Mouse (Mus musculus): ENCODE data around the gene Dmrtb1. TPM values are rescaled to one million over a fixed set of nuclear protein-coding genes. Genes with fewer than 3 reads are reported as not detected.

Dmrtb1 gene
- total and polyA plus RNA-seq, 2 experiments from 2014 or later, result 27.1 to 37.2 TPM

GRCm38 (mm10) chr4:107725432-107725831 is 41.4 kb upstream of the Dmrtb1 start:
- no peak for TF ChIP-seq CTCF (IDR thresholded peaks at IDR 0.05)
- WGBS, result 67% methylated on average over 9 of the region's 9 CpGs
- Histone ChIP-seq H3K4me2 (ENCODE audit: low read depth, low read length, poor library complexity, severe bottlenecking) (no peak overlapping the region), H3K4me3 (ENCODE audit: low read depth, low read length) (no peak overlapping the region), H3K4me1 (ENCODE audit: insufficient read depth, low read length) (no peaks in the 10 kb centered on the region), H3K9me3 (ENCODE audit: low read length) (no peaks in the 10 kb centered on the region), H3K27me3 (ENCODE audit: insufficient read depth, low read length) (no peaks in the 10 kb centered on the region), H3K9ac (replicated peaks; ENCODE audit: low read length, poor library complexity, severe bottlenecking) (no peak overlapping the region), H3K27ac (ENCODE audit: low read depth, low read length) (no peak overlapping the region), H3K36me3 (ENCODE audit: insufficient read depth, low read length) (no peaks in the 10 kb centered on the region)
- ATAC-seq (ENCODE audit: low FRiP score), result no peak
- no peak for DNase-seq (ENCODE audit: low spot score)

- no peaks in the 10 kb centered on the region; the same call in 1 of the 2 replicates for H3K27me3 ChIP-seq (ENCODE audit: insufficient read depth, low read length)
- DNase-seq (ENCODE audit: low spot score), result no peak
- H3K27ac ChIP-seq (ENCODE audit: low read depth, low read length), result no peak overlapping the region
- ATAC-seq (ENCODE audit: low FRiP score), result no peak
- no peaks in the 10 kb centered on the region for H3K36me3 ChIP-seq (ENCODE audit: insufficient read depth, low read length)
- no peaks in the 10 kb centered on the region for H3K4me1 ChIP-seq (ENCODE audit: insufficient read depth, low read length)
- H3K9ac ChIP-seq (replicated peaks; ENCODE audit: low read length, poor library complexity, severe bottlenecking), result no peak overlapping the region
- H3K4me2 ChIP-seq (ENCODE audit: low read depth, low read length, poor library complexity, severe bottlenecking), result no peak overlapping the region
- no peak for TF ChIP-seq CTCF (IDR thresholded peaks at IDR 0.05)
- H3K4me3 ChIP-seq (ENCODE audit: low read depth, low read length), result no peak overlapping the region
- H3K9me3 ChIP-seq (ENCODE audit: low read length), result no peaks in the 10 kb centered on the region
- WGBS, result 79% methylated on average over 11 of the region's 11 CpGs
Observed at GRCm38 (mm10) chr4:107720043-107720830, 36.2 kb upstream of the Dmrtb1 start.

DNA sequence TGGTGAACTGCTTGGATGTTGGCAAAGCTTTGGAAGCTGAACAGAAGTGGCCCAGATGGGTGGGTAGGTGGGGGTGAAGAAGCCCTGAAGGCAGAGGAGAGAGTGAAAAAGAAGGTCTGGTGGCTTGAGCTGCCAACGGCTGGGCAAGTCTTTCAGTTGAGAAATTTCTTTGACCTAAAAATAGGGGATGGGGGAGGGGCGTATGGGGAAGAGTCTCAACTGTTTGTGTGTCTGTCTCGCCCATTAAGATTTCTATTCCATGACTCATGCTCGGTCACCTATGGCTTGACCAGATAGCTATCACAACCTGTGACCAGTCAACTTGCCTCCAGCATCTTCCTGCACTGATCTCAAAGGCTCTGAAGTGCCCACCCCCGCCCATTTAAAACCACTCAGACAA is 35.1 kb upstream of the Dmrtb1 start:
- no peak overlapping the region for H3K4me2 ChIP-seq (ENCODE audit: low read depth, low read length, poor library complexity, severe bottlenecking)
- no peak overlapping the region for H3K4me3 ChIP-seq (ENCODE audit: low read depth, low read length)
- H3K36me3 ChIP-seq (ENCODE audit: insufficient read depth, low read length), result no peaks in the 10 kb centered on the region
- ATAC-seq (ENCODE audit: low FRiP score) (no peak), DNase-seq (ENCODE audit: low spot score) (no peak)
- no peak overlapping the region for H3K9ac ChIP-seq (replicated peaks; ENCODE audit: low read length, poor library complexity, severe bottlenecking)
- TF ChIP-seq CTCF (IDR thresholded peaks at IDR 0.05), result no peak
- no peaks in the 10 kb centered on the region for H3K4me1 ChIP-seq (ENCODE audit: insufficient read depth, low read length)
- no peaks in the 10 kb centered on the region; the same call in 1 of the 2 replicates for H3K27me3 ChIP-seq (ENCODE audit: insufficient read depth, low read length)
- no peak overlapping the region for H3K27ac ChIP-seq (ENCODE audit: low read depth, low read length)
- no peaks in the 10 kb centered on the region for H3K9me3 ChIP-seq (ENCODE audit: low read length)
- WGBS, result 78% methylated on average over 5 of the region's 5 CpGs

- Histone ChIP-seq H3K9ac (replicated peaks; ENCODE audit: low read length, poor library complexity, severe bottlenecking) (no peak overlapping the region), H3K4me2 (ENCODE audit: low read depth, low read length, poor library complexity, severe bottlenecking) (no peak overlapping the region), H3K27ac (ENCODE audit: low read depth, low read length) (no peak overlapping the region), H3K36me3 (ENCODE audit: insufficient read depth, low read length) (no peaks in the 10 kb centered on the region), H3K9me3 (ENCODE audit: low read length) (no peaks in the 10 kb centered on the region), H3K4me1 (ENCODE audit: insufficient read depth, low read length) (no peaks in the 10 kb centered on the region), H3K27me3 (ENCODE audit: insufficient read depth, low read length) (no peaks in the 10 kb centered on the region; the same call in 1 of the 2 replicates), H3K4me3 (ENCODE audit: low read depth, low read length) (no peak overlapping the region)
- no peak for DNase-seq (ENCODE audit: low spot score)
- ATAC-seq (ENCODE audit: low FRiP score), result no peak
- WGBS, result 38% methylated on average over 8 of the region's 8 CpGs
- TF ChIP-seq CTCF (IDR thresholded peaks at IDR 0.05), result no peak
Observed at GRCm38 (mm10) chr4:107718720-107719119, 34.7 kb upstream of the Dmrtb1 start.

GRCm38 (mm10) chr4:107717718-107718313 is 33.8 kb upstream of the Dmrtb1 start:
- peak; percentile 33; the same call in 1 of the 2 replicates for TF ChIP-seq CTCF (IDR thresholded peaks at IDR 0.05)
- no peak overlapping the region for H3K4me2 ChIP-seq (ENCODE audit: low read depth, low read length, poor library complexity, severe bottlenecking)
- no peaks in the 10 kb centered on the region for H3K4me1 ChIP-seq (ENCODE audit: insufficient read depth, low read length)
- WGBS, result 43% methylated on average over 8 of the region's 8 CpGs
- no peaks in the 10 kb centered on the region for H3K36me3 ChIP-seq (ENCODE audit: insufficient read depth, low read length)
- H3K27ac ChIP-seq (ENCODE audit: low read depth, low read length), result no peak overlapping the region; the same call in 1 of the 2 replicates
- no peak overlapping the region for H3K9ac ChIP-seq (replicated peaks; ENCODE audit: low read length, poor library complexity, severe bottlenecking)
- H3K27me3 ChIP-seq (ENCODE audit: insufficient read depth, low read length), result no peaks in the 10 kb centered on the region; the same call in 1 of the 2 replicates
- H3K9me3 ChIP-seq (ENCODE audit: low read length), result no peaks in the 10 kb centered on the region
- ATAC-seq (ENCODE audit: low FRiP score) (no peak), DNase-seq (ENCODE audit: low spot score) (no peak)
- H3K4me3 ChIP-seq (ENCODE audit: low read depth, low read length), result no peak overlapping the region

GRCm38 (mm10) chr4:107716754-107717299 is 32.8 kb upstream of the Dmrtb1 start:
- Histone ChIP-seq H3K36me3 (ENCODE audit: insufficient read depth, low read length) (no peaks in the 10 kb centered on the region), H3K4me1 (ENCODE audit: insufficient read depth, low read length) (no peaks in the 10 kb centered on the region), H3K4me2 (ENCODE audit: low read depth, low read length, poor library complexity, severe bottlenecking) (no peak overlapping the region), H3K27me3 (ENCODE audit: insufficient read depth, low read length) (no peaks in the 10 kb centered on the region; the same call in 1 of the 2 replicates), H3K4me3 (ENCODE audit: low read depth, low read length) (no peak overlapping the region), H3K9ac (replicated peaks; ENCODE audit: low read length, poor library complexity, severe bottlenecking) (no peak overlapping the region), H3K9me3 (ENCODE audit: low read length) (no peaks in the 10 kb centered on the region), H3K27ac (ENCODE audit: low read depth, low read length) (no peak overlapping the region)
- DNase-seq (ENCODE audit: low spot score) (peak; percentile 70), ATAC-seq (ENCODE audit: low FRiP score) (no peak)
- no peak for TF ChIP-seq CTCF (IDR thresholded peaks at IDR 0.05)
- WGBS, result 57% methylated on average over 9 of the region's 9 CpGs

Data from midbrain, postnatal 0 days (tissue).